Mouse (Mus musculus) kidney, embryonic 15.5 days (tissue): ENCODE measurements around the gene Lck. TPM values are rescaled to one million over a fixed set of nuclear protein-coding genes. Genes with fewer than 3 reads are reported as not detected.
A peak's percentile ranks its signal among the peaks of the same experiment; 100 is the strongest.

Experiments
- ATAC-seq: fragments of 200-750 bp; cut with Nextera tagmentation; replicated peaks from 2 replicates; pipeline ENCODE4 v1.8.0; 2017; ENCODE audit warnings: moderate TSS enrichment; ENCODE audit not compliant: low FRiP score
- H3K27ac ChIP-seq: fragments of 300-500 bp; sonication (generic); 2 replicates; pipeline ENCODE4 v1.5.1; 2015; ENCODE audit warnings: mild to moderate bottlenecking, inconsistent platforms
- H3K27me3 ChIP-seq: fragments of 300-500 bp; sonication (generic); 2 replicates; pipeline ENCODE4 v1.6.1; 2015; ENCODE audit warnings: inconsistent platforms
- H3K36me3 ChIP-seq: fragments of 300-500 bp; sonication (generic); 2 replicates; pipeline ENCODE4 v1.6.1; 2015; ENCODE audit warnings: inconsistent platforms
- H3K4me1 ChIP-seq: fragments of 300-500 bp; sonication (generic); 2 replicates; pipeline ENCODE4 v1.6.1; 2015; ENCODE audit warnings: inconsistent platforms
- H3K4me2 ChIP-seq: fragments of 300-500 bp; sonication (generic); 2 replicates; pipeline ENCODE4 v1.6.1; 2015; ENCODE audit warnings: moderate library complexity, mild to moderate bottlenecking, inconsistent platforms
- H3K4me3 ChIP-seq: fragments of 300-500 bp; sonication (generic); replicated peaks from 2 replicates; pipeline ENCODE4 v1.5.1; 2015; ENCODE audit warnings: mild to moderate bottlenecking, inconsistent platforms
- H3K9ac ChIP-seq: fragments of 300-500 bp; sonication (generic); 2 replicates; pipeline ENCODE4 v1.6.1; 2015; ENCODE audit warnings: mild to moderate bottlenecking, inconsistent platforms
- H3K9me3 ChIP-seq: fragments of 300-500 bp; sonication (generic); replicated peaks from 2 replicates; pipeline ENCODE4 v1.6.1; 2016; ENCODE audit warnings: inconsistent platforms
- WGBS: fragments of 180-500 bp; shearing (Covaris S2); methylation state at CpG from one replicate; pipeline ENCODE4 v1.1.7; 2015; ENCODE audit warnings: mixed read lengths; 5-methylcytosine and 5-hydroxymethylcytosine counted together
- polyA plus RNA-seq: library from polyadenylated mRNA; unstranded; fragments of >200 nt; fragmentation: Nextera tagmentation; extraction: Ambion mirVana; gene quantifications from 2 replicates; pipeline ENCODE4 v1.2.1, GENCODE M21; 2015

The Lck gene
- 11.3 and 11.4 TPM in 2 replicates for polyA plus RNA-seq

DNA sequence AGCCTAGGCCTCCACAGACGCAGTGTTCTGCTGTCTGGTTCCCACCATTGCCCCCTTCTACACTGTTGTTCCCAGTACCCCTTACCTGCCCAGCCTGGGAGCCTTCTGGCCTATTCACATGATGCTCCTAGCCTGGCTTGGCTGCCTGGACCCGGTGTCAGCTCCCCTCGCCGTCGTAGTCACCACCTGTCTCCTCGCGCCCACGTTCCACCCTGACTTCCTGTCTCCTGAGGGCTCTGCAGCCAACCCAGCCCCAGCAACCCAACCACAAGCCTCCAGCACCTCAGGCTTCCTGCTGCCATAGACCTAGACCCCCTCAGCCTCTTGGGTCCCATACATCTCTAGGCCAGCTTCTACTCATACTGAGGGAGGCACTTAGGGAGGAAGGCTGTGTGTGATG is at the start of gene Lck:
TSS of gene Lck (minus strand) at position 212 of the 400 bp plus-strand sequence.
- 89% methylated on average over 8 of the region's 8 CpGs for WGBS
- Histone ChIP-seq H3K4me1 (peaks cover 15% of the 10 kb centered on the region), H3K27me3 (no peaks in the 10 kb centered on the region), H3K4me3 (no peak within 1 kb of the TSS), H3K27ac (peak within 1 kb of the TSS; percentile 73), H3K9me3 (no peaks in the 10 kb centered on the region), H3K9ac (no peak within 1 kb of the TSS), H3K4me2 (no peak within 1 kb of the TSS), H3K36me3 (no peaks in the 10 kb centered on the region)
- no peak for ATAC-seq

DNA sequence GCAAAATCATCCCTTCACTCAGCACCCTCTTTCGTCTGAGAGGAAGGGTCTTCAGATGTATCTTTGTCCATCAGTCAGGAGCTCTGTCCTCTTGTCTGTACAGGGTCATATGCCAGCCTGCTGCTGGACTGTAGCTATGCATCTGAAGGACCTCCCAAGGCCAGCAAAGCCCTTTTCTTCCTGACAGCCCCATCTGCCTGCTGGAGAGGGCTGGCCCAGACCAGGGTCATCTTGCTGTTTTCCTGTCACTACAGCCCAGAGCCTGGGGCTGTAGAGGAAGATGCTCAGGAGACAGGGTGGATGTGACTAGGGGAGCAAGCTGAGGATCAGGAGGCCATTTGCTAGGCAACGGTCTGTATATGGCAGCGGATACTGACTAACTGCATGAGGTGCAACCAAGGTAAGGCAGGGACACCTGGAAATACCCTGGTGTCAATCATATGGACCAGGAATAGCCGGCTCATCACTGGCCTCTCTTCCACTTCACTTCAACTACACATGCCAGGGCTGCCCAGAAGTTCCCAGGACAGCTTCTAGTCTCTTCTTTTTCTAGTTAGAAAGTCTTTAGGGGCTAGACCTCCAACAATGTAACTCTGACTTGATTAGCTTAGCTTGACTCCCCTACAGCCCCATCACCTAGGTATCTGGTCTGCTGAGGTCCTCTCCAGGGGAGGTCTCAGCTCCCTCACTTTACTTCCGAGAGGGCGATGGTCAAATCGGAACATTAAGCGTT is 49.5 kb upstream of the Lck start:
- Histone ChIP-seq H3K27me3 (no peaks in the 10 kb centered on the region), H3K4me2 (peak overlapping the region; percentile 81), H3K4me1 (peaks cover 46% of the 10 kb centered on the region), H3K36me3 (peaks cover 26% of the 10 kb centered on the region), H3K4me3 (peak overlapping the region; percentile 73), H3K9ac (peak overlapping the region; percentile 76), H3K9me3 (no peaks in the 10 kb centered on the region), H3K27ac (peak overlapping the region; percentile 93)
- ATAC-seq = no peak
- WGBS = 19% methylated on average over 8 of the region's 8 CpGs

DNA sequence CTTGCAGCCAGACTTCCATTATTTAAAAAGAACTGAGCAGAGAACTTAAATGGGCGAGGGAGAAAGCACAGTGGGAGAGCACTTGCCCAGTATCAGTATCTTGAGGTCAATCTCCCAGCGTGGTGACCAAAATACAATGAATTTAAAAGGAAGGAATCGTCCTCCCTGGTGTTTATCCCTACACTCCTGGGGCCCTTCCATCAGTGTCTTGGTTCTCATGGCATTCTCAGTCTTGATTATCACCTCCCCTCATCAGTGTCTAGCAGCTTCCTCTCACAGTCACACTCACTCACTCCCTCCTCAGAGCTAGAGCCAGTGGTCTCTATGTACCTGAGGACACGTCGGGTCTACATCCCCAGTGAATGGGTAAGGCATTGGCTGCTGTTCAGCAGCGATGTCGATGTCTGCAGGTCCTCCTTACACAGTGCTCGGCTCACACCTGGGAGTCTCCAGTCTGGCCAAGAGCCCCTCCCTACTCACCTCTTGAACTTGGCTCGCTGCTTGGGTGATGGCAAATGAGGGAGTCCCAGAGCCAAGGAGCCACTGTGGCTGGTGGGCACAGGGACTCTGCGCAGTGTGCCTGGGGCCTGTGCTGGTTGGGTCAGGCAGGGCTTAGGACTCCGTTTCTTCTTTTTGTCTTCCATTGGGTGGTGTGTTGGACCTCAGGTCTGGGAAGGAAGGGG is 48.8 kb upstream of the Lck start:
- H3K27ac ChIP-seq = peak overlapping the region; percentile 51
- peak overlapping the region; percentile 76 for H3K9ac ChIP-seq
- no peaks in the 10 kb centered on the region for H3K27me3 ChIP-seq
- H3K4me3 ChIP-seq = peak overlapping the region; percentile 73
- H3K9me3 ChIP-seq = no peaks in the 10 kb centered on the region
- 75% methylated on average over 11 of the region's 11 CpGs for WGBS
- H3K4me1 ChIP-seq = peaks cover 53% of the 10 kb centered on the region
- H3K4me2 ChIP-seq = peak overlapping the region; percentile 81
- peaks cover 22% of the 10 kb centered on the region for H3K36me3 ChIP-seq
- ATAC-seq = no peak

DNA sequence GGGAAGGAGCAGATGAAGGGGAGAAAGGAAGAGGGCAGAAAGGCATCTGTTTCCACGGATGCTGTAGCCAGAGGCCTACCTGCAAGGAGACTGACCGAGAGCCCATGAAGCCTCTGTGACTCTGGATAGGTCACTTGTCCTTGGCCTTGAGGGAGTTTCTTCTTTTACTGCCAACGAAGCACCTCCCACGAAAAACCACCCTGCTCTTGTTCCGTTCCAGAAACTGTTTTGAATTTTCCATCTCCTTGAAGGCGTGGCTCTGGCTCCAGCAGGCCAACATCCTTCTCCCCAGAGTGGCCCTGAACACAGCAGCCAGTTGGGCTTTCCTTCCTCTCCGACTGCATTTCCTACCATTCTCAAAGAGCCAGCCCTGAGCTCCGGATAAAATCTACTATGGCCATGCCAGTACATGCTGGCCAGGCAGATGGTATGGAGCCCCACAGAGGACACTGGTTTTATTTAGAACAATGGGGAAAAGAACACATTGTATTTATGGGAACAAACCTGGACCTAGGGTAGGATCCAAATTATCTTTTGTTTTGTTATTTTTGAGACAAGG is 47.9 kb upstream of the Lck start:
- H3K9me3 ChIP-seq = no peaks in the 10 kb centered on the region
- peak overlapping the region; percentile 57 for H3K27ac ChIP-seq
- H3K36me3 ChIP-seq = peaks cover 22% of the 10 kb centered on the region
- H3K4me1 ChIP-seq = peaks cover 56% of the 10 kb centered on the region
- 71% methylated on average over 8 of the region's 8 CpGs for WGBS
- no peaks in the 10 kb centered on the region for H3K27me3 ChIP-seq
- H3K9ac ChIP-seq = no peak overlapping the region
- no peak for ATAC-seq
- H3K4me2 ChIP-seq = 0 out of 2 replicates have a peak overlapping the region, but pooled peaks have one; percentile 11
- 0 out of 2 replicates have a peak overlapping the region, but pooled peaks have one; percentile 3 for H3K4me3 ChIP-seq

DNA sequence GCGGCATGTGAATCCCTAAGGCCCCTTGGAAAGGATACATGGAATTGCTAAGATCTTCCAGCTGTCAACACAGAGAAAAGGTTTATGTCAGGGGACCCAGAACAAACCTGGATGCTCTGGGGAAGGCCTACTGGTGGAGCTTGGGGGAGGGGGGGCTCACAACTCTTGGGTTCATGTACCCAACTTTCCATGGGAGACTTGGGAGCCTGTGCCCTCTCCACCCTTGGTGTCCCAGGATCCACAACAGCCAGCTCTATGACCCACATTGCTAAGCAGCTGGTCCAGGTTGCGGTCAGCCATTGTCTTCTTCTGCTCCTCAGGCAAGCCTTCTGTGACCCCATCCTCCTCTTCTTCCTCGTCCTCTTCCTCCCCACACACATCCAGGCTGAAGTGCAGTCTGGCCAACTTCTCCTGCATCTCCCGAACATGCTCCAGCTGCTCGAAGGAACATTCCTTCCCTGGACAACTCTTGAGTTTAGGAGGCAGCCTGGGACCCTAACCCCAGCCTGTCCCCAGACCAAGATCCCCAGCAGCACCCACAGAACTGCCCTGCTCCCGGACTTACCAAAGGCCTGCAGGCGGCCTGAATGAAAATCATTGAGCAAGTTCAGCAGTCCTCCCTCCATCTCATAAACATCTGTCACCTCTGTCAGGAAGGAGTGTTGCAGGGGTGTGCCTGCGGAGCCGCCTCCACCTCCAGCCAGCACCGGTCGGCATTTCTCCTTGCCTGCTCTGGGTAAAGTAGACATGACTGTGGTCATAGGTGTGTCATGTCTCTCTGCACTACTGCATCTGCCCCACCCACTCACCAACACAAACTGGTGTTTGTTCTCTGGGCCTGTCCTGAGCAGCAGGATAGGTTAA is 47.2 kb upstream of the Lck start:
- Histone ChIP-seq H3K4me3 (0 out of 2 replicates have a peak overlapping the region, but pooled peaks have one; percentile 3), H3K27ac (peak overlapping the region; percentile 57), H3K9ac (no peak overlapping the region), H3K4me2 (peak overlapping the region; percentile 11; the same call in 1 of the 2 replicates), H3K9me3 (no peaks in the 10 kb centered on the region), H3K36me3 (peaks cover 22% of the 10 kb centered on the region), H3K27me3 (no peaks in the 10 kb centered on the region), H3K4me1 (peaks cover 51% of the 10 kb centered on the region)
- WGBS = 83% methylated on average over 11 of the region's 11 CpGs
- ATAC-seq = no peak

DNA sequence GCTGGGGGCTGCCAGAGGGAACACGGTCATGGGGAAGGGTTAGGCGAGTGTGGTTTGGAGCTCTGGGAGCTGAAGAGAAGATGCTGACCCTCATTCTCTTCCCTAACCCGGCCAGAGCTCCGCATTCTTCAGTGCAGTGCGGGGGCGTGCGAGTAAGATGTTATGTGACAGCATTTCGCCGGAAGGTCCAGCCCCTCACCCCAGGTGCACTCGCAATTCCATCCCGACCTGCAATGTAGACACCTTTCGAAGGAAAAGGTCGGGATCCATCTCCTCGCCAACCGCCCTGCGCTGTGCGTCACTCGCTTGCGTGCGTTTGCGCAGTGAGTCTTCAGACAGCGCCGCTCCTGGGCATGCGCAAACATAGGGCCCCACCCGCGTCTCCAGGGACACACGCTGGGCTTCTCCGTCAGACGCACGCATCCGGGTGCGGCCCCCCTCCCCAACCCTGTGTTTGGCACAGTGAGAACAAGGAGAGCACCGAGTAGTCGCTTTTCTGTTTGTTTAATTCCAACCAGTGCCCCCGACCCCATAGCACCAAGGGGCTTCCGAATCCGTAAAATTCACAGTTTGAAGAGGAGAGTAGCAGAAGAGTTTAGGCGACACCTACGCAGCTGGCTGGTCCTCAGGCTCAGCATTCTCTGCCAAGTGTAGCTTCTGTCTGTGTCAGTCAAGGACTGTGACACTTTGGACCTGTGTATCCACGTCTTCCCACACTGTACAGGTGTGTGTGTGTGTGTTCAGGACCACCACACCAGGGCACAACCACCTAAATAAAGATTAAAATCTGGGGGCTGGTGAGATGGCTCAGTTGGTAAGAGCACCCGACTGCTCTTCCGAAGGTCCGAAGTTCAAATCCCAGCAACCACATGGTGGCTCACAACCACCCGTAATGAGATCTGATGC is 45.6 kb upstream of the Lck start, which contains the start of gene Iqcc:
TSS of gene Iqcc (minus strand) at position 314 of the 906 bp plus-strand sequence.
- 5% methylated on average over 44 of the region's 44 CpGs for WGBS
- H3K4me2 ChIP-seq = peak within 1 kb of the TSS; percentile 86
- no peaks in the 10 kb centered on the region for H3K9me3 ChIP-seq
- peaks cover 22% of the 10 kb centered on the region for H3K36me3 ChIP-seq
- no peaks in the 10 kb centered on the region for H3K27me3 ChIP-seq
- H3K4me1 ChIP-seq = peaks cover 37% of the 10 kb centered on the region
- H3K9ac ChIP-seq = peak within 1 kb of the TSS; percentile 76
- H3K4me3 ChIP-seq = peak within 1 kb of the TSS; percentile 73
- peak within 1 kb of the TSS; percentile 88 for H3K27ac ChIP-seq
- peak; percentile 90 for ATAC-seq

DNA sequence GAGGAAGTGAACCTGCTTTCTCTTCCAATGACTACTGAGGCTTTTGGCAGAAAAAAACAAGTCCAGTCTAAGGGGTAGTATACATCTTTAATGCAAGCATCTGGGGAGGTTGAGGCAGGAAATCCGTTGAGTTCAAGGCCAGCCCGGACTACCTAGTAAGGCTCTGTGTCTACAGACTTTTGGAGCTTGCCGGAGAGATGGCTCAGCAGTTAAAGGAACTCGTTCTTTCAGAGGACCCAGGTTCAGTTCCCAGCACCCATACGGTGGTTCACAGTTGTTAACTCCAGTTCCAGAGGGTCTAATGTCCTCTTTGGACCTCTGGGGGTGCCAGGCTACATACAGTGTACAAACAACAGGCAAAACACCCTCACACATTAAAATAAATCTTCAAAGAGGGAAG is 44.6 kb upstream of the Lck start:
- H3K9ac ChIP-seq = peak overlapping the region; percentile 76
- WGBS = 96% methylated on average over 5 of the region's 5 CpGs
- H3K9me3 ChIP-seq = no peaks in the 10 kb centered on the region
- H3K4me2 ChIP-seq = peak overlapping the region; percentile 86
- no peak for ATAC-seq
- peaks cover 22% of the 10 kb centered on the region for H3K36me3 ChIP-seq
- no peaks in the 10 kb centered on the region for H3K27me3 ChIP-seq
- peaks cover 34% of the 10 kb centered on the region for H3K4me1 ChIP-seq
- peak overlapping the region; percentile 88; the same call in 1 of the 2 replicates for H3K27ac ChIP-seq
- peak overlapping the region; percentile 73 for H3K4me3 ChIP-seq

DNA sequence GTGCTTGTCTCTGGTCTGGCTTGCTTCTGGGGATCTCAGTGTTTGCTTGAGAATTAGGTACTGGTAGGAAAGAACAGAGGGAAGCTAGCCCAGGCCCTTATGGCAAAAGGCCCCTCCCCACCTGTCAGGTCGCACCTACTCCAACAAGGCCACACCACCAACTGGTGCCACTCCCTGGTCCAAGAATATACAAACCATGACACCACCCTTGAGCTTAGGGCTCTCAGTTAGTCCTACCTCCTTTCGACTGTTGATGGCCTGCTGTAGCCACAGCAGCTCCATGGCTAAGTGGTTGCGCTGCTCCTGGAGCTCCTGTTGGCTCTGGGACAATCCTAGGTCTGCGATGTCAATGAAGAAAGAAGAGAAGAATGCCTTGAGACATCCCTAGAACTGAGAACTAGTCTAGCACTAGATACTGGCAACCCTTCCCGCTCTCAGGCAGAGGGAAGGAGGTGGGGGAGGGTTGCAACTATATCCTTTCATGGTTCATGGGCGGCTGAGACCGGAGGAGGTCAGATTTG is 43.7 kb upstream of the Lck start:
- no peak for ATAC-seq
- WGBS = 75% methylated on average over 7 of the region's 7 CpGs

DNA sequence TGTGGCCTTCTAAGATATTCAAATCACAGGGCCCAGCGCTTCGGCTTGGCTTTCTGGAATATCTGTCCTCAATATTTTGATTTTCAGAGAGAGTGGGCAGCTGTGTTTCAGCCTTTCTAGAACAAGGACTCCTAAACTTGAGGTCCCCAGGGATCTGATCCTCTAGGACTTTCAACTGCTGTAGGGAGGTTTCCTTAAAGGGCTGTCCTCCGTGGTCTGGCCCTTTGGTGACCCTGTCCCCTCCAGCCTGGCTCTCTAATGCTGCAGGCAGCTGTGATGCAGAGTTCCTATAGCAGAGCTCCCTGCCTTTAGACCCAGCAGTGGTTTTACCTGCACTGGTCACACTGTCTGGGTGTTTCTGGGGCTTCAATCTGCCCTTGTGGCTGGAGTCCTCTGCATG is 43.2 kb upstream of the Lck start:
- WGBS = 90% methylated on average over 3 of the region's 3 CpGs
- Histone ChIP-seq H3K27ac (no peak overlapping the region), H3K4me1 (peaks cover 26% of the 10 kb centered on the region), H3K9ac (no peak overlapping the region), H3K4me3 (no peak overlapping the region), H3K36me3 (peaks cover 22% of the 10 kb centered on the region), H3K9me3 (no peaks in the 10 kb centered on the region), H3K4me2 (no peak overlapping the region), H3K27me3 (no peaks in the 10 kb centered on the region)
- no peak for ATAC-seq

More for the DNA sequence above, 43.7 kb upstream of the Lck start:
- Histone ChIP-seq H3K9ac (no peak overlapping the region), H3K4me1 (peaks cover 26% of the 10 kb centered on the region), H3K27me3 (no peaks in the 10 kb centered on the region), H3K9me3 (no peaks in the 10 kb centered on the region), H3K4me3 (no peak overlapping the region), H3K36me3 (peaks cover 22% of the 10 kb centered on the region), H3K4me2 (no peak overlapping the region), H3K27ac (no peak overlapping the region)

DNA sequence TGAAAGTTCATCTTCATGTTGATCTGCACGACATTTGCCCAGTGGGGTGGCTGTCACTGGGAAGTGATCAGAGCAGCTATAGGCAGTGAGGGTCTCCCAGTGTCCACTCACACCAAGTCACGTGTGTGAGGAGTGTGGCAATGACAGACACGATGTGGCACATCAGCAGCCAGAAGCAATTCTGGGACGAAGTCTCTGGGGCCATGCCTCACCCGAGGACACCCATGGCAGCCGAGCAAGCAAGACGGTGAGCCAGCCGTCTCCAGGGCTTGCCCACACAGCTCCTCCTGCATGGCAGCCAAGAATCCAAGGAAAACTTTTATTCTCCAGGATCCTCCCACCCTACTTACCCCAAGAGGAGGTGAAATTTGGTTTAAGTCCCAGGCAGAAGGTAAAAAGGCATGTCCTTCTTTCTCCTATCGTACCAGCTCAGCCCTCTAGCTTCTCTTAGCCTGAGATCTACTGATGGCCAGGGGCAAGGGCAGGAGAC is 42.4 kb upstream of the Lck start:
- 86% methylated on average over 9 of the region's 9 CpGs for WGBS
- Histone ChIP-seq H3K27me3 (no peaks in the 10 kb centered on the region), H3K27ac (no peak overlapping the region), H3K4me2 (no peak overlapping the region), H3K4me1 (peaks cover 24% of the 10 kb centered on the region), H3K9me3 (no peaks in the 10 kb centered on the region), H3K9ac (no peak overlapping the region), H3K4me3 (no peak overlapping the region), H3K36me3 (peaks cover 22% of the 10 kb centered on the region)
- no peak for ATAC-seq
